Mouse (Mus musculus): Measurements from ENCODE around the gene Krtap19-2. TPM values are rescaled to one million over a fixed set of nuclear protein-coding genes. Genes with fewer than 3 reads are reported as not detected.

The Krtap19-2 gene
- polyA plus RNA-seq, 1 experiment = not detected

DNA sequence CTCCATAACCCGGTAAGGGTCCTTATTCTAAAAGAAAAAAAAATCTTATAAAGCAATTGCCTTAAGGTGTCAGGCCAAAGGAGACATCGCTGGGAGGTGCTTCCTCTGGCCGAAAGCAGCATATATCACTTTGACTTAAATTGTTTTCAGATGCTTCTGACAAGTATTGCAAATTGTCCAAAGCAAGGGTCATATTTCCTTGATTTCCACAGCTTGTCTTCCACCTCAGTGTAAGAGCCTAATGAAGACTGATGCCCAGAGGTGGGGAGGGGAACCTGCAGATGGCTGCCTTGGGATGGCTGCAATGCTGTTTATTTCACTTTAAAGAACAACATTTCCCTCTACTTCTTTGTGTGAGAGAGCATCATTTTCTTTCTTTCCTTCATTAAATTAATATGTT, 47.1 kb downstream of the Krtap19-2 start:
- Histone ChIP-seq H3K4me1 (ENCODE audit: control insufficient read depth, insufficient read depth, low read length) (no peaks in the 10 kb centered on the region), H3K4me3 (replicated peaks; ENCODE audit: extremely low read depth, low read depth, low read length) (no peak overlapping the region)
- TF ChIP-seq CTCF (IDR thresholded peaks at IDR 0.05; ENCODE audit: insufficient read depth, low read length) (no peak), POLR2A (IDR thresholded peaks at IDR 0.05; ENCODE audit: borderline replicate concordance, extremely low read depth, low read depth, low read length) (no peak)
- no peak for DNase-seq
- WGBS = 77% methylated on average over 3 of the region's 3 CpGs

DNA sequence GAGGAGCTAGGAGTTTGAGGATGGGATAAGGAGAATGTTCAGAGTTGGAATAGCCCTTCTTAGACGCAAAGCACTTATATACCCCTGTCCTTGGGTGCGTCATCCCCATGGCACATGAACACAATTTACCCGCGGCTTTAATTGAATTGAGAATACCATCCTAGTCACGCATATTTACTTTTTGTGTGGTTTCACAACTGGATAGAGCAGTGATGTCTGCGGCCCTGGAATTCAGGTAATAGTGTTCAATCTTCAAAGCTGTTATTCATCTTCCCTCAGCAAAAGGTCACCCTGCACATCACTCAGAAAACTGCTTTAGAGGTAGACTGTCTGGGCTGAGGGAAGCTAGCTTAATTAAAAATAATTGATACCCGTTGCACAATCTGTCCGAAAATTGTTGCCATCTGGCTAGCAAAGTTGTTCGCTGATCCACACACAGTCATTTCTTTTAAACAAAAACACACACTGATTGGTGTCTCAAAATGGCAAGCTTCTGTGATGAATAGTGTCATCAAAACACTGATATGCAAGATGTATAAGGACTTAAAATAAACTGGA, 47.9 kb downstream of the Krtap19-2 start, which contains the start of gene Krtap14:
Gene Krtap14, minus strand, starts transcription at position 51 of the 558 bp plus-strand sequence.
- no peak within 1 kb of the TSS for H3K4me3 ChIP-seq (replicated peaks; ENCODE audit: extremely low read depth, low read depth, low read length)
- TF ChIP-seq POLR2A (IDR thresholded peaks at IDR 0.05; ENCODE audit: borderline replicate concordance, extremely low read depth, low read depth, low read length) (no peak), CTCF (IDR thresholded peaks at IDR 0.05; ENCODE audit: insufficient read depth, low read length) (no peak)
- no peaks in the 10 kb centered on the region for H3K4me1 ChIP-seq (ENCODE audit: control insufficient read depth, insufficient read depth, low read length)
- WGBS = 87% methylated on average over 9 of the region's 9 CpGs
- DNase-seq = no peak

DNA sequence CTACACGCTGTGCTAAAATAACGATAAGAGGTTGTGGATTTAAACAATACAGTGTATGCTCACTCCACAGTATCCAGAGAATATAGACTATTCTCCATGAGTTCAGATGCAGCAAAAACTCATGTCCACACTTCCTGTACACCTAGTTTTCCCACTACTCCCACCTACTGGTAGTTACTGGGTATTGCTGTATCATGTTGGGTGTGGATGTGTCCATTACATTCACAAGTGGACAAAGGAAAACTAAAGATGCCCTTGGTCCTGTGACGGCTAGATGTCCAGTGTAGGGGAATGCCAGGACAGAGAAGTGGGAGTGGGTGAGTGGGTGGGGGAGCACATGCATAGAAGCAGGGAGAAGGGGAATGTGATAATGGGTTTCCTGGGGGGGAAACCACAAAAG, 50.3 kb downstream of the Krtap19-2 start:
- no peak for TF ChIP-seq POLR2A (IDR thresholded peaks at IDR 0.05; ENCODE audit: borderline replicate concordance, extremely low read depth, low read depth, low read length)
- no peak for TF ChIP-seq CTCF (IDR thresholded peaks at IDR 0.05; ENCODE audit: insufficient read depth, low read length)
- H3K4me1 ChIP-seq (ENCODE audit: control insufficient read depth, insufficient read depth, low read length) = no peaks in the 10 kb centered on the region
- H3K4me3 ChIP-seq (replicated peaks; ENCODE audit: extremely low read depth, low read depth, low read length) = no peak overlapping the region
- 75% methylated on average over 3 of the region's 3 CpGs for WGBS
- DNase-seq = no peak

Other genes starting within 250 kb of the Krtap19-2 start
- gene 2310079G19Rik, start 246.6 kb downstream of the Krtap19-2 start, polyA plus RNA-seq (2012; rRNA removed) = 0.32 TPM in 1 of 2 replicates, not detected in the other
- not detected in 2 replicates for gene Krtap26-1, start 226.5 kb downstream of the Krtap19-2 start, polyA plus RNA-seq (2012; rRNA removed)
- gene Krtap27-1, start 202.6 kb downstream of the Krtap19-2 start, polyA plus RNA-seq (2012; rRNA removed) = not detected in 2 replicates
- not detected in 2 replicates for gene 2310061N02Rik, start 166.3 kb downstream of the Krtap19-2 start, polyA plus RNA-seq (2012; rRNA removed)
- gene Krtap13-1, start 145.4 kb downstream of the Krtap19-2 start, polyA plus RNA-seq (2012; rRNA removed) = not detected in 2 replicates
- not detected in 2 replicates for gene Krtap13, start 122.6 kb downstream of the Krtap19-2 start, polyA plus RNA-seq (2012; rRNA removed)
- not detected in 2 replicates for gene 2310034C09Rik, start 115.4 kb downstream of the Krtap19-2 start, polyA plus RNA-seq (2012; rRNA removed)
- gene 2310057N15Rik, start 100.1 kb downstream of the Krtap19-2 start, polyA plus RNA-seq (2012; rRNA removed) = not detected in 2 replicates
- gene Gm5965, start 96.4 kb downstream of the Krtap19-2 start, polyA plus RNA-seq (2012; rRNA removed) = not detected in 2 replicates
- gene Gm20741, start 62.0 kb downstream of the Krtap19-2 start, polyA plus RNA-seq (2012; rRNA removed) = not detected in 2 replicates
- gene Krtap15, start 54.1 kb downstream of the Krtap19-2 start, polyA plus RNA-seq (2012; rRNA removed) = not detected in 2 replicates
- not detected in 2 replicates for gene Krtap14, start 48.1 kb downstream of the Krtap19-2 start, polyA plus RNA-seq (2012; rRNA removed)
- not detected in 2 replicates for gene Krtap19-1, start 4.9 kb downstream of the Krtap19-2 start, polyA plus RNA-seq (2012; rRNA removed)
- not detected in 2 replicates for gene Krtap19-3, start 3.8 kb upstream of the Krtap19-2 start, polyA plus RNA-seq (2012; rRNA removed)
- gene Krtap19-4, start 10.8 kb upstream of the Krtap19-2 start, polyA plus RNA-seq (2012; rRNA removed) = not detected in 2 replicates
- gene Krtap19-5, start 22.2 kb upstream of the Krtap19-2 start, polyA plus RNA-seq (2012; rRNA removed) = not detected in 2 replicates
- gene Krtap19-9b, start 58.0 kb upstream of the Krtap19-2 start, polyA plus RNA-seq (2012; rRNA removed) = not detected in 2 replicates
- not detected in 2 replicates for gene Krtap16-3, start 88.6 kb upstream of the Krtap19-2 start, polyA plus RNA-seq (2012; rRNA removed)
- not detected in 2 replicates for gene Krtap22-2, start 136.5 kb upstream of the Krtap19-2 start, polyA plus RNA-seq (2012; rRNA removed)
- not detected in 2 replicates for gene Gm10229, start 141.0 kb upstream of the Krtap19-2 start, polyA plus RNA-seq (2012; rRNA removed)
- gene Krtap6-1, start 157.4 kb upstream of the Krtap19-2 start, polyA plus RNA-seq (2012; rRNA removed) = not detected in 2 replicates
- gene Gm10228, start 167.2 kb upstream of the Krtap19-2 start, polyA plus RNA-seq (2012; rRNA removed) = not detected in 2 replicates
- not detected in 2 replicates for gene Krtap6-5, start 173.6 kb upstream of the Krtap19-2 start, polyA plus RNA-seq (2012; rRNA removed)
- not detected in 2 replicates for gene 1110025L11Rik, start 189.7 kb upstream of the Krtap19-2 start, polyA plus RNA-seq (2012; rRNA removed)
- not detected in 2 replicates for gene Krtap6-3, start 209.7 kb upstream of the Krtap19-2 start, polyA plus RNA-seq (2012; rRNA removed)